Mouse (Mus musculus): Measurements from ENCODE around the gene Rusc1.

- TF ChIP-seq USF1 (IDR thresholded peaks at IDR 0.05; ENCODE audit: low read depth) (no peak), POLR2A (IDR thresholded peaks at IDR 0.05; ENCODE audit: insufficient read length, low read depth) (no peak), E2F4 (IDR thresholded peaks at IDR 0.05; ENCODE audit: insufficient read depth) (no peak), POLR2AphosphoS2 (IDR thresholded peaks at IDR 0.05; ENCODE audit: insufficient read length, low read depth) (no peak), MAX (IDR thresholded peaks at IDR 0.05; ENCODE audit: low read depth) (no peak)
Measured at GRCm38 (mm10) chr3:89067265-89067664, 25.8 kb downstream of the Rusc1 start.
